Mouse (Mus musculus) liver, embryonic 15.5 days (tissue): ENCODE data around the gene Nr3c2. TPM values are rescaled to one million over a fixed set of nuclear protein-coding genes. Genes with fewer than 3 reads are reported as not detected.

Experiments
- ATAC-seq: fragments of 200-750 bp; cut with Nextera tagmentation; 2 replicates; pipeline ENCODE4 v1.8.0; 2017; ENCODE audit warnings: moderate number of reproducible peaks, mild to moderate bottlenecking, moderate library complexity; ENCODE audit not compliant: insufficient read depth
- H3K27ac ChIP-seq: fragments of 300-500 bp; sonication (generic); replicated peaks from 2 replicates; pipeline ENCODE4 v1.5.1; 2015; ENCODE audit warnings: mild to moderate bottlenecking, inconsistent platforms
- H3K27me3 ChIP-seq: fragments of 300-500 bp; sonication (generic); 2 replicates; pipeline ENCODE4 v1.6.1; 2015; ENCODE audit warnings: mild to moderate bottlenecking, inconsistent platforms
- H3K36me3 ChIP-seq: fragments of 300-500 bp; sonication (generic); replicated peaks from 2 replicates; pipeline ENCODE4 v1.6.1; 2015; ENCODE audit warnings: moderate library complexity, mild to moderate bottlenecking, inconsistent platforms
- H3K4me1 ChIP-seq: fragments of 300-500 bp; sonication (generic); replicated peaks from 2 replicates; pipeline ENCODE4 v1.6.1; 2015; ENCODE audit warnings: inconsistent platforms
- H3K4me2 ChIP-seq: fragments of 300-500 bp; sonication (generic); 2 replicates; pipeline ENCODE4 v1.6.1; 2015; ENCODE audit warnings: moderate library complexity, mild to moderate bottlenecking, inconsistent platforms
- H3K4me3 ChIP-seq: fragments of 300-500 bp; sonication (generic); replicated peaks from 2 replicates; pipeline ENCODE4 v1.5.1; 2015; ENCODE audit warnings: mild to moderate bottlenecking, inconsistent platforms
- H3K9ac ChIP-seq: fragments of 300-500 bp; sonication (generic); 2 replicates; pipeline ENCODE4 v1.6.1; 2015; ENCODE audit warnings: moderate library complexity, mild to moderate bottlenecking, inconsistent platforms
- H3K9me3 ChIP-seq: fragments of 300-500 bp; sonication (generic); replicated peaks from 2 replicates; pipeline ENCODE4 v1.6.1; 2016; ENCODE audit warnings: inconsistent platforms
- WGBS: fragments of 180-500 bp; shearing (Covaris S2); methylation state at CpG from one replicate; pipeline ENCODE4 v1.1.7; 2015; ENCODE audit warnings: mixed read lengths; ENCODE audit not compliant: insufficient replicate concordance; 5-methylcytosine and 5-hydroxymethylcytosine counted together
- polyA plus RNA-seq: library from polyadenylated mRNA; unstranded; fragments of >200 nt; fragmentation: Nextera tagmentation; extraction: Ambion mirVana; gene quantifications from 2 replicates; pipeline ENCODE4 v1.2.1, GENCODE M21; 2015

Nr3c2 gene
- polyA plus RNA-seq, 1 experiment from 2014 or later: 1.9 TPM

- Histone ChIP-seq H3K36me3 (no peaks in the 10 kb centered on the region), H3K4me1 (no peaks in the 10 kb centered on the region), H3K9me3 (no peaks in the 10 kb centered on the region), H3K27me3 (no peaks in the 10 kb centered on the region), H3K4me2 (no peak overlapping the region), H3K4me3 (no peak overlapping the region), H3K9ac (no peak overlapping the region), H3K27ac (no peak overlapping the region)
- 68% methylated on average over 9 of the region's 9 CpGs for WGBS
- no peak for ATAC-seq
Observed at GRCm38 (mm10) chr8:76971761-76972404, 72.6 kb downstream of the Nr3c2 start.

DNA sequence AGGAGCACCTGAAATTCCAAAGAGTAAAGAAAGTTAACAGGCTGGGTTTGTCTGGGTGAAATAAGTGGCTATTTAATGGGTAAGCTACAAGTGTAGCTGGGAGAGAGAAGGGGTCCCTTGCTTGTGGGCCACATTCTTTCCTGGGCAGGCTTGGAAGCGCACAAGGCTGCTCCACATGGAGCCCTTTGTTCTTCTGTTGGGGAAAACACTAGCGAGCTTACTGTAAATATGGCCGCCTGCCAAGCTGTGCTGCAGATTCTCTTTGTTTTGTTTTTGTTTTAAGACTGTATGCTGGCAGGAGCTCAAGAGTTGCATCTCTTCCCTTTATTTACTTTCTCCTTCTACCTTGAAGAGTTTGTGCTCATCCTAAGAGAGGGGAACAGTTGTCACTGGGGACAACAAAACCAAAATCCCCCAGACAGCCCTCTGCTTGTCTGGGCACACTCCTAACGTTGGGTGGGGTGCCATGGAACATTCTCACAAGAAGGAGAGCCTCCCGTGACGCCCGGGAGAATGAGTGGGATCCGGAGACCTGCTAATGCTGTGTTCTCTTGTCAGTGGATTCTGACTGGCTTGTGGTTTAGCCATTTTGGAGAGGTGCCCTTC is 73.8 kb downstream of the Nr3c2 start:
- ATAC-seq: no peak
- Histone ChIP-seq H3K36me3 (no peaks in the 10 kb centered on the region), H3K27ac (no peak overlapping the region), H3K4me1 (no peaks in the 10 kb centered on the region), H3K9me3 (no peaks in the 10 kb centered on the region), H3K9ac (no peak overlapping the region), H3K4me3 (no peak overlapping the region), H3K27me3 (no peaks in the 10 kb centered on the region), H3K4me2 (no peak overlapping the region)
- 60% methylated on average over 8 of the region's 8 CpGs for WGBS

- WGBS: 67% methylated on average over 4 of the region's 4 CpGs
- Histone ChIP-seq H3K9ac (no peak overlapping the region), H3K36me3 (no peaks in the 10 kb centered on the region), H3K9me3 (no peaks in the 10 kb centered on the region), H3K4me1 (no peaks in the 10 kb centered on the region), H3K4me2 (no peak overlapping the region), H3K4me3 (no peak overlapping the region), H3K27me3 (no peaks in the 10 kb centered on the region), H3K27ac (no peak overlapping the region)
- ATAC-seq: no peak
Observed at GRCm38 (mm10) chr8:76977907-76978306, 78.7 kb downstream of the Nr3c2 start.

GRCm38 (mm10) chr8:76984082-76984481 is 84.8 kb downstream of the Nr3c2 start:
- Histone ChIP-seq H3K36me3 (no peaks in the 10 kb centered on the region), H3K4me2 (no peak overlapping the region), H3K27ac (no peak overlapping the region), H3K4me3 (no peak overlapping the region), H3K9me3 (no peaks in the 10 kb centered on the region), H3K9ac (no peak overlapping the region), H3K4me1 (no peaks in the 10 kb centered on the region), H3K27me3 (no peaks in the 10 kb centered on the region)
- no peak for ATAC-seq

DNA sequence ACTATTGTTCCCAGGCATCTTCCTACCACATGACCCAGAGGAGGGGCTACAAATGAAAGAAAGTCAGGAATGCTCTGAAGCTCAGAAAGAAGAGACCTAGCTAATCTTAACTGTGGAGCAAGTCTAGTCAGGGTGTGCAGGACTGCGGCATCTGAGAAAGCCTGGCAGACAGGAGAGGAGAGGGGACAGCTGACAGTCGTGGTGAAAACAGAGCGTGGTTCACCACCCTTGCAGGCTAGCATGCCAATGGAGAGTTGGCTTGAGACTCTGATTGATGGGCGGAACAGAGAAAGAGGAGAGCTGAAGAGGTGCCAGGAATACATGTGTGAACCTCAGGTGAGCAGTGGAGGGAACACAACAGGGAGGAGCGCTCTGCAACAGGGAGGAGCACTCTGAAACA is 85.6 kb downstream of the Nr3c2 start:
- Histone ChIP-seq H3K36me3 (no peaks in the 10 kb centered on the region), H3K4me2 (no peak overlapping the region), H3K9me3 (no peaks in the 10 kb centered on the region), H3K4me1 (no peaks in the 10 kb centered on the region), H3K27ac (no peak overlapping the region), H3K4me3 (no peak overlapping the region), H3K27me3 (no peaks in the 10 kb centered on the region), H3K9ac (no peak overlapping the region)
- 62% methylated on average over 5 of the region's 5 CpGs for WGBS
- no peak for ATAC-seq

GRCm38 (mm10) chr8:76987876-76988275 is 88.6 kb downstream of the Nr3c2 start:
- Histone ChIP-seq H3K36me3 (no peaks in the 10 kb centered on the region), H3K27me3 (no peaks in the 10 kb centered on the region), H3K4me3 (no peak overlapping the region), H3K27ac (no peak overlapping the region), H3K9me3 (no peaks in the 10 kb centered on the region), H3K4me1 (no peaks in the 10 kb centered on the region), H3K9ac (no peak overlapping the region), H3K4me2 (no peak overlapping the region)
- ATAC-seq: no peak
- WGBS: 63% methylated on average over 3 of the region's 3 CpGs

- H3K27me3 ChIP-seq: no peaks in the 10 kb centered on the region
- H3K36me3 ChIP-seq: no peaks in the 10 kb centered on the region
- H3K9ac ChIP-seq: no peak overlapping the region
- no peak for ATAC-seq
- no peak overlapping the region for H3K27ac ChIP-seq
- H3K4me1 ChIP-seq: no peaks in the 10 kb centered on the region
- no peak overlapping the region for H3K4me2 ChIP-seq
- WGBS: 48% methylated on average over 4 of the region's 4 CpGs
- no peak overlapping the region for H3K4me3 ChIP-seq
- H3K9me3 ChIP-seq: no peaks in the 10 kb centered on the region
Observed at GRCm38 (mm10) chr8:76998276-76998675, 99.0 kb downstream of the Nr3c2 start.

DNA sequence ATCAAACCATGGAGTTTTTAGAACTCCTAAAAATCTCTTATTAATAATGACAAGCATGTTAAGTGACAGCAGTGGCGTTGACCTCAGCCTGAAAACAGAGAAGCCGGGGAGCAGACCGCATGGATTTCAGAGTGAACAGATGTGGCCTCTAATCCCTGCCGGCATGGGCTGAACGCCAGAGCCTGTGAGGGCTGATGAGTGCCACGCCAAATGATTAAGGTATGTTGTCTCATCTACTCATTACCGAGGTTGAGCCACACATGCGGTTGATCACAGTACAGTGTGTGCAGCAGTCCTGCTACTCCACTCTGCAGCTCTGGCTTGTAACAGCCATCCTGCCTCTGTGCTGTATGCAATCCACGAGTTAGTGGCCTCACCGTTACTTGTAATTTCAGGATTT is 110.2 kb downstream of the Nr3c2 start:
- no peak overlapping the region for H3K9ac ChIP-seq
- no peaks in the 10 kb centered on the region for H3K27me3 ChIP-seq
- no peaks in the 10 kb centered on the region for H3K4me1 ChIP-seq
- H3K27ac ChIP-seq: no peak overlapping the region
- ATAC-seq: no peak
- H3K36me3 ChIP-seq: no peaks in the 10 kb centered on the region
- H3K9me3 ChIP-seq: no peaks in the 10 kb centered on the region
- H3K4me2 ChIP-seq: no peak overlapping the region
- H3K4me3 ChIP-seq: no peak overlapping the region
- 75% methylated on average over 10 of the region's 10 CpGs for WGBS

GRCm38 (mm10) chr8:77011985-77012384 is 112.7 kb downstream of the Nr3c2 start:
- Histone ChIP-seq H3K4me2 (no peak overlapping the region), H3K9me3 (no peaks in the 10 kb centered on the region), H3K9ac (no peak overlapping the region), H3K27ac (no peak overlapping the region), H3K4me3 (no peak overlapping the region), H3K36me3 (no peaks in the 10 kb centered on the region), H3K27me3 (no peaks in the 10 kb centered on the region), H3K4me1 (no peaks in the 10 kb centered on the region)
- no peak for ATAC-seq
- WGBS: 45% methylated on average over 3 of the region's 3 CpGs

GRCm38 (mm10) chr8:77012641-77013040 is 113.4 kb downstream of the Nr3c2 start:
- H3K9ac ChIP-seq: no peak overlapping the region
- no peak overlapping the region for H3K4me2 ChIP-seq
- H3K36me3 ChIP-seq: no peaks in the 10 kb centered on the region
- H3K9me3 ChIP-seq: no peaks in the 10 kb centered on the region
- 64% methylated on average over 6 of the region's 6 CpGs for WGBS
- no peak overlapping the region for H3K27ac ChIP-seq
- ATAC-seq: no peak
- H3K4me1 ChIP-seq: no peaks in the 10 kb centered on the region
- no peaks in the 10 kb centered on the region for H3K27me3 ChIP-seq
- no peak overlapping the region for H3K4me3 ChIP-seq

DNA sequence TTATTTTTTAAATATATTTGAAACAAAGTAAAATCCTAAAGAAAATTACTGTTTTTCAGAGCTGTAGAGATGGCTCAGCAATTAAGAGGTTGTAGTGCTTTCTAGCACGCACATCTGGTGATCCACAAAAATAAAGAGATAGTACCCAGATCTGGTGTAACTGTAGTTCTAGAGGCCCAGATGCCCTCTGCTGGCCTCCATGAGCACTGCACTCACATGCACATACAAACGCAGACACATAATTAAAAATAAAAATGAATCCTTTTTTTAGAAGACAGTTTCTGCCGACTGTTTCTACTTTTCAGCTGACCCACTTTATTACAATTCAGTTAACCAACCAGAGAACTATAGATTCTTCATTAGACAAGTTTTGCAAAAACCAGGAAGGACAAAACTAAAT is 117.5 kb downstream of the Nr3c2 start:
- Histone ChIP-seq H3K27ac (no peak overlapping the region), H3K9ac (no peak overlapping the region), H3K4me1 (no peaks in the 10 kb centered on the region), H3K9me3 (no peaks in the 10 kb centered on the region), H3K36me3 (no peaks in the 10 kb centered on the region), H3K4me3 (no peak overlapping the region), H3K27me3 (no peaks in the 10 kb centered on the region), H3K4me2 (no peak overlapping the region)
- 66% methylated on average over 3 of the region's 3 CpGs for WGBS
- no peak for ATAC-seq
